In the genomic region with DNA sequence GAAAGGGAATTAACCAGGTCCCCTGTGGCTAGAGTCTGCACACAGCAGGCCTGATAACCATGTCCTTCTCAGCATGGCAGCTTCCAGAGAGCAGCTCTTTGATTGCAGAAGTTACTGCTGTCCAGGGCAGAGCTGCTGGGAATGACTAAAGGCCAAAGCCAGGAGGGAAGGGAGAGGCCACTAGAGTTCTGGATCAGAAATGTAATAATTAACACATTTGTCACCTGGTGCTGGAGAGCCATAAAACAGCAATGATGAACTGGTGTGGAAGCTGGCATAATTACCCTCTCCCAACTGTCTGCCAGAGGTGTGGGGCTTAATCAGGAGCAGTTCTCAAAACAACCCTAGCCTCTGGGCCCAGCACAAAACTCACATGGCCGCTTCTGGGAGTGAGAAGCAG, we compare ENCODE assay signal across 25 mouse cellular contexts.
DNase-seq lines count a peak whose midpoint lies in the region; TF ChIP-seq lines count a peak whose summit lies in the region.
"Had no signal": no experiment of that assay in that cellular context is flagged by ENCODE, and none has a peak within 500 bp of the region (broad histone marks: within the 10 kb centered on the region; RNA-seq: fewer than 3 reads in every experiment).

No protein-coding gene starts in this region.

- TF ChIP-seq POLR2A in kidney, adult 2 months (IDR thresholded peaks at IDR 0.05; ENCODE audit: low read depth, low read length): no peak

- H3K27ac ChIP-seq in kidney, adult 2 months (ENCODE audit: insufficient read depth, low read depth, low read length): no peak overlapping the region
- H3K27ac ChIP-seq in forebrain, embryonic 10.5 days: no peak overlapping the region
- H3K27ac ChIP-seq: hindbrain, embryonic 15.5 days; liver, embryonic 15.5 days; stomach, postnatal 0 days had no signal

- H3K27me3 ChIP-seq in kidney, adult 2 months (replicated peaks; ENCODE audit: control insufficient read depth, insufficient read depth, low read length): no peaks in the 10 kb centered on the region
- no peaks in the 10 kb centered on the region for H3K27me3 ChIP-seq in forebrain, embryonic 10.5 days (ENCODE audit: poor library complexity, severe bottlenecking)
- H3K27me3 ChIP-seq: CH12.LX; embryonic facial prominence, embryonic 13.5 days; hindbrain, embryonic 15.5 days; liver, embryonic 15.5 days had no signal

- H3K4me1 ChIP-seq in kidney, adult 2 months (ENCODE audit: control insufficient read depth, insufficient read depth, low read length): peaks cover 3% of the 10 kb centered on the region; the same call in 1 of the 2 replicates
- peaks cover 23% of the 10 kb centered on the region for H3K4me1 ChIP-seq in forebrain, embryonic 10.5 days
- H3K4me1 ChIP-seq: liver, embryonic 15.5 days had no signal

- 88% methylated on average over 1 of the region's 1 CpGs for WGBS in kidney, adult 2 months
- WGBS in large intestine, adult 2 months: 33% methylated on average over 1 of the region's 1 CpGs
- 43% methylated on average over 1 of the region's 1 CpGs for WGBS in forebrain, embryonic 10.5 days

- no peak overlapping the region for H3K4me3 ChIP-seq in kidney, adult 2 months (ENCODE audit: insufficient read depth, low read depth, low read length)
- no peak overlapping the region for H3K4me3 ChIP-seq in forebrain, embryonic 10.5 days
- H3K4me3 ChIP-seq: embryonic facial prominence, embryonic 13.5 days; hindbrain, embryonic 15.5 days; liver, embryonic 15.5 days had no signal

- no peaks in the 10 kb centered on the region for H3K9me3 ChIP-seq in forebrain, embryonic 10.5 days
- H3K9me3 ChIP-seq: embryonic facial prominence, embryonic 13.5 days; hindbrain, embryonic 15.5 days; liver, embryonic 15.5 days had no signal

- peak; percentile 7 for DNase-seq in embryo, embryonic 10 days (ENCODE audit: low spot score)
- no peak for DNase-seq in embryo, embryonic 11 days
- DNase-seq in kidney, adult 2 months: peak; percentile 26
- no peak for DNase-seq in kidney, postnatal 10 days
- DNase-seq in MN1 (ENCODE audit: low spot score): peak; percentile 11
- DNase-seq in large intestine, adult 2 months (ENCODE audit: low read depth, low spot score): peak; percentile 4
- DNase-seq in right cerebral cortex, postnatal 36 days (ENCODE audit: low spot score in 2 of 2): no peak
- DNase-seq in forebrain, embryonic 10.5 days (ENCODE audit: extremely low spot score, low spot score): no peak
- DNase-seq: adrenal gland, adult 8-10 months; cerebellum, adult 9-10 months; cerebellum, postnatal 36 days; layer of hippocampus, postnatal 36 days; left cerebral cortex, postnatal 4 days; liver; lung, embryonic 14.5 days; lung, postnatal 14 days; midbrain, embryonic 14.5 days; right cerebral cortex, postnatal 4 days; thymus, adult 2 months; thymus, postnatal 36 days had no signal

- TF ChIP-seq CTCF in kidney, adult 2 months (conservative IDR thresholded peaks at IDR 0.05; ENCODE audit: insufficient read depth, insufficient read length, low read depth, low read length): no peak

- H3K36me3 ChIP-seq in kidney, adult 2 months (ENCODE audit: control insufficient read depth, insufficient read depth, low read length): no peaks in the 10 kb centered on the region
- H3K36me3 ChIP-seq in forebrain, embryonic 10.5 days (replicated peaks): no peaks in the 10 kb centered on the region
- H3K36me3 ChIP-seq: embryonic facial prominence, embryonic 13.5 days; hindbrain, embryonic 15.5 days; liver, embryonic 15.5 days had no signal

Comparison
In these comparisons a context has a peak if more than half of its experiments do, and no peak if none do; other contexts are left out.
1. DNase-seq: peak in embryo, embryonic 10 days (single experiment), kidney, adult 2 months (single experiment), MN1 (single experiment) and large intestine, adult 2 months (single experiment); none in embryo, embryonic 11 days (single experiment), kidney, postnatal 10 days (single experiment), right cerebral cortex, postnatal 36 days (0 of 2) and forebrain, embryonic 10.5 days (single experiment).